Mouse (Mus musculus) megakaryocyte, embryonic 14.5 days (primary cell): ENCODE results near the gene Rtn4rl2.

Source experiments
- FLI1 ChIP-seq: IDR thresholded peaks from 2 replicates; pipeline ENCODE4 v1.6.1; 2012; ENCODE audit warnings: low read length, inconsistent platforms, mixed read lengths
- GATA1 ChIP-seq: IDR thresholded peaks from 3 replicates; pipeline ENCODE4 v1.6.1; 2012; ENCODE audit warnings: mixed read lengths, low read length, inconsistent platforms, borderline replicate concordance

DNA sequence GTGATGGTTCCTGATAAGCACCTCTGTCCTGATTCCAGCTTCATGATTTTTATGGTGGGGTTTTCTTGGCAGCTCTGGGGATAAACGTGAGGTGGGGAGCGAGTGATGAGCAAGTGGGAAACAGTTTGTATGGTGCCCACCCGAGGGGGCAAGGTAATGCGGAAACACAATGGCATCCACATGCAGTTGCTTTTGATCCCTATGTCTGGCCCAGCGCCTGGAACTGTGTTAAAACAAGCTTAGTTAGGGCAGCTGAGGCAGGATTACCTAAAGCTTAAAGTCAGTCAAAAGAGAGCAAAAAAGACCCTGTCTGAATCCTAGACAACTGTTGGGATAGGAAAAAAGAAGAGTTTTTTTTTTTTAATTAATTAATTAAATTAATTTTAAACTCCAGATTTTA lies 48.6 kb upstream of the Rtn4rl2 start:
- no peak for TF ChIP-seq GATA1
- TF ChIP-seq FLI1 = no peak
